Mouse (Mus musculus) T-helper 1 cell (primary cell): Measurements from ENCODE around the gene Tmem33.

Experiments used
- in situ Hi-C: fragments of 300-600 bp; cut with MboI, MseI; formaldehyde crosslinking; loops from one replicate; pipeline ENCODE4 v1.15.1; 2025; ENCODE audit warnings: high pct_unique_total_duplicates

The Tmem33 gene

GRCm38 (mm10) chr5:67258473-67258872 is 1.9 kb upstream of the Tmem33 start:
- in situ Hi-C loops, result no loop called here

- in situ Hi-C loops, result no loop called here
Observed at GRCm38 (mm10) chr5:67260159-67260530, 220 bp upstream of the Tmem33 start.

- in situ Hi-C loops, result no loop called here
Observed at GRCm38 (mm10) chr5:67262964-67263363, 2.6 kb downstream of the Tmem33 start.

DNA sequence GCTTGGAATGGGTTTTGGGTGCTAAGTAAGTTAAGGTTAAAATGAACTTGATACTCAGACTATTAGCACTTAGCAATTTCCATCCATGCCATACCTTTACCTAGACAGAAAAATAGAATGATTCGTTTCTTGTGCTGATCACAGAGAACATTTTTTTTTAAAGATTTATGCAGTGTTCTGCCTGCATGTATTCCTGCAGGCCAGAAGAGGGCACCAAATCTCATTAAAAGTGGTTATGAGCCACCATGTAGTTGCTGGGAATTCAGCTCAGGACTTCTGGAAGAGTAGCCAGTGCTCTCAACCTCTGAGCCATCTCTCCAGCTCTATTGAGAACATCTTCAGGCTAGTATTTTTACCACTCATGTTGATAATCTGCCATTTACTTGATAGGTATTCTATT is 5.7 kb downstream of the Tmem33 start:
- in situ Hi-C loops, result loop anchor here (5.0 kb wide), 1 partner anchor 41 kb away; the partner anchor contains the start of gene Slc30a9

- in situ Hi-C loops, result loop anchor here (5.0 kb wide), 1 partner anchor 38 kb away; the partner anchor contains the start of gene Slc30a9
Observed at GRCm38 (mm10) chr5:67269309-67269708, 8.9 kb downstream of the Tmem33 start.

DNA sequence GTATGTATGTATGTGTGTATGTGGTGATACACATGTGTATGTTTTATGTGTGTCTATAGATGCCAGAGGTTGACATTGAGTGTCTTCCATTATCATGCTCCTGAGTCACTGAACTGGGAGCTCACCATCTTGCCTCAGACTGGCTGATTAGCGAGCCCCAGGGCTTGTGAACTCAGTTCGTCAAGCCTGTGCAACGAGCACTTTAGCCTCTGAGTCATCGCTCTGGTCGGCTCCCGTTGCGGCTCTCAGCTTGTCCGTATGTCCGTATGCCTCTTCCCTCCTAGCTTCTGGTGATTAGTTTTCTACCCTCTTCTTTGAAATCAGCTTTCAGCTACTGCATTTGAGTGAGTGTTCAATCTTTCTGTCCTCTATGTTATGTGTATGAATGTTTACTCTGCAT is 19.0 kb downstream of the Tmem33 start:
- in situ Hi-C loops, result no loop called here

DNA sequence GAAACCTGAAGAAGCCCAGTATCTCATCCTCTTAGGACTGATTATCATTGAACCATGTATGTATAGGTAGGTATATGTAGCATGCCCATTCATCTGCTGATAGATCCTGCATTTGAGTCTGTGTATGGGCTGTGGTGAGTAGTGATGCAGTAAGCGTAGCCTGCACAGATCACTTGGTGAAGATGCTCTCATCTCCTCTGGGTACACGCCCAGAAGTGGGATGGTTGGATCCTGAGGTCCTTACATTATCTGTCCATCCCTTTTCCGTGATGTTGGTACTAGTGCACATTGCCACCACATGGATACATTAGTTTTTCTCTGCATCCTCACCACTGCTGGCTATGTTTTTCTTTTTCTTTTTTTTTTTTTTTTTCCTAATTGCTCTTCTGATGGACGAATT is 19.5 kb downstream of the Tmem33 start:
- in situ Hi-C loops, result no loop called here

- in situ Hi-C loops, result no loop called here
Observed at GRCm38 (mm10) chr5:67280400-67280799, 20.0 kb downstream of the Tmem33 start.

GRCm38 (mm10) chr5:67295029-67295428 is 34.7 kb downstream of the Tmem33 start:
- in situ Hi-C loops, result no loop called here

- in situ Hi-C loops, result no loop called here
Observed at GRCm38 (mm10) chr5:67295682-67296081, 35.3 kb downstream of the Tmem33 start.

- in situ Hi-C loops, result no loop called here
Observed at GRCm38 (mm10) chr5:67296171-67296570, 35.8 kb downstream of the Tmem33 start.

DNA sequence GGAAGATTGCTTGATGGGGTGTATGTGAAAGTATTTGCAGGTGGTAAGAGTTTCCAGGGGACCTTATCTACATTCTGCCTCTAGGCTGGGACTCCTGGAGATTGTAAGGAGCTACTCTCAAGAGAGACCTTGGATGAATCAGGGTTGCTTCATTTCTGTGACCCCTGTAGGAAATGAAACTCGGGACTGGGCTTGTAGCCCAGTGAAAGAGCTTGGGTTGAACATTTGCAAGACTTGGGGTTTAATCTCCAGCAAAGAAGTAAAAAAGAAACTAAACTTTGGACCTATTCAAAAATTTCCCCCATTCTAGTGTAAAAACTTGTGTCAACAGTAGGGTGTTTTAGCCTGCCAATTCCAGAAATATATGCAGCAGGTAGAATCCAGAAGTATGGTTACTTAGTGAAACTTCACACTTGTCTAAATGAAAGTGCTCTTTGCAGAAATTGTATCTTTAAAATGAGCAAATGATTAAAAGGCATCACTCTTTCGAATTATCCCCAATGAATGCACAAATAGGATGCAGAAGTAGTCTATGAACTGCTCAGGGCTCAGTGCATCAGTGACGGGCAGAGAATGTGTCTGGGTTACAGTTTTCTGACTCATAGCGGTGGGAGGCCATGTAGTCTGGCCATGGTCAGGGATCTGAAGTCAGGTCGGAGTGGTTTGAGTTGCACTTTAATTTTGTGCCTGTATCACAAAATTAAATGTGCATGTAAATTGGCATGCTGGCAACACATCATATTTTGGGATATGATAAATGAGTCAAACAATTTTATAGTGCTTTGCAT is 36.9 kb downstream of the Tmem33 start:
- in situ Hi-C loops, result no loop called here

DNA sequence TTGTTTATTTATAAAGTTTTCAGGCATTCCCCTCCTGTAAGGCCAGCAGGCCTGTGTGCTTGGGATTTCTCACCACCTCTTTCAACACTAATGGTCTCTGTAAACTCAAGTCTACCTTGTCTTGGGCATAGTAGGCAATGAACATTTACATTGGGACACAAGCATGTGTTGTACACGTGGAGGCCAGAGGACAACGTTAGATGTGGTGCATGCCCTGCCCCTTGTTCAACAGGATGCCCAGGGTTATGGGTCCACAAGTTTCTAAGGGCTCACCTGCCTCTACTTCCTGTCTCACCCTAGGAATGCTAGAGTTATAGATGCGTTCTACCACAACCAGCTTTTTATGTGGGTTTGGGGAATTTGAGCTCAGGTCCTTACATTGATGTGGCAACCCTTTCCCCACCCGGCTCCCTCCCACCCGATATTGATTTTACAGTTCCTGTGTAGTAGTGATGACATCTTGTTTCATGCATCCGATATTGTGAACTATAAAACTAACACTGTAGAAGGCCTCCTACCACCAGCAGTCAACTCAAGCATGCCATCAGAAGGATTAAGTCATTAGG is 39.6 kb downstream of the Tmem33 start:
- in situ Hi-C loops, result no loop called here

DNA sequence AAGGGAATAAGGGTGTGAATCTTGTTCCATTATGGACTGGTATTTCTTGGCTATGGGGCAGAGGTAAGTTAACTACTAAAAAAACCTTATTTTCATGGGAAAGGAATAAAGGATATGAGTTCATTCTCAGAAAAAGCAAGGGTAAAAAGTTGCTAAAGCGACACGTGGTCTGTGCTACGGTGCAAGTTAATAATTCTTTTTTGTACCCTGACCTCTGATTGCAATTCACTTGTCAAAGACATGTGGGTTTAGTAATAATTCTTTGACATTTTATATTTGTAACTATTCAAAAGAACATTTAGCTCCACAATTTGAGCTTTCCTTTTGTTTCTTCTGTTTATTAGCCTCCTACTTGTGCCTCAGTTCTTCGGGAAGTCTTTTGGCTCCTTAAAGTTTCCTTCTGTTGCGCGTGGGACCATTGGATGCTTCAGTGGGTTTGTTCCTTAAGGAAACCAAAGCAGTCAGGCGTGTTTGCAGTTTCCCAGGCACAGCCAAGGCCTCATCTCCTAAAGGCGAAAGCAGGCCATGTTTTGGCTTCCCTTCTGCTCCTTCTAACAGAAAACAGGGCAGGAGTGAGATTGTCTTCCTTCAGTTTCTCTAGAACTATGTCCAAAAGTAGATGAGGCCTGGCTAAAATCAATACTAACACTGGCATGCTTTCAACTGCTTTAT is 40.7 kb downstream of the Tmem33 start:
- in situ Hi-C loops, result no loop called here

DNA sequence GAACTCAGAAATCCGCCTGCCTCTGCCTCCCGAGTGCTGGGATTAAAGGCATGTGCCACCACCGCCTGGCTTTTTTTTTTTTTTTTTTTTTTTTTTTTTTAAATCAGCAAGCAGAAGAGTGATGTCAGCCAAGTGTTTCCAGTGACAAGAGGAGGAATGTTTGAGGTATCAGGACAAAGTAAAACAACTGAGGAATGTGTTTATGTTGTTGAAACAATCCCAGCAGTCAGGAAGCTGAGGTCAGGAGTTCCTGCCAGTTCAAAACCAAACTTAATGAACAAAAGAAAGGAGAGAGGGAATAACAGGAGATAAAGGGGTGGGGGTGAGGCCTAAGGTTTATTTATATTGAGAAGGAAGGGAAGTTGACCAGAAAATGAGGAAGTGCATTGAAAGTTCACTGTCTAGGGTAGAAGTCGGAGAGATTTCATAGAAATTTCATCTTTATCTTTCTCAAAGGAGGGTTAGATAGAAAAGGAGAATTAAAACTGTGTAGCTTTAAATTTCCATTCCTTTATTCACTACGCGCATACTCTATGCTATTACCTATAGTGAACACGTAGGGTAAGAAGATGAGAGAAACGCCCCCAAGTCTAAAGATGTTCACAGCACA is 41.5 kb downstream of the Tmem33 start:
- in situ Hi-C loops, result no loop called here

GRCm38 (mm10) chr5:67303816-67304215 is 43.5 kb downstream of the Tmem33 start:
- in situ Hi-C loops, result no loop called here

GRCm38 (mm10) chr5:67306698-67307521 is 46.5 kb downstream of the Tmem33 start, which contains the start of gene Slc30a9:
Gene Slc30a9, plus strand, starts transcription at chr5:67306955.
- in situ Hi-C loops, result loop anchor here (5.0 kb wide), 1 partner anchor 40 kb away; no protein-coding TSS in a partner anchor

DNA sequence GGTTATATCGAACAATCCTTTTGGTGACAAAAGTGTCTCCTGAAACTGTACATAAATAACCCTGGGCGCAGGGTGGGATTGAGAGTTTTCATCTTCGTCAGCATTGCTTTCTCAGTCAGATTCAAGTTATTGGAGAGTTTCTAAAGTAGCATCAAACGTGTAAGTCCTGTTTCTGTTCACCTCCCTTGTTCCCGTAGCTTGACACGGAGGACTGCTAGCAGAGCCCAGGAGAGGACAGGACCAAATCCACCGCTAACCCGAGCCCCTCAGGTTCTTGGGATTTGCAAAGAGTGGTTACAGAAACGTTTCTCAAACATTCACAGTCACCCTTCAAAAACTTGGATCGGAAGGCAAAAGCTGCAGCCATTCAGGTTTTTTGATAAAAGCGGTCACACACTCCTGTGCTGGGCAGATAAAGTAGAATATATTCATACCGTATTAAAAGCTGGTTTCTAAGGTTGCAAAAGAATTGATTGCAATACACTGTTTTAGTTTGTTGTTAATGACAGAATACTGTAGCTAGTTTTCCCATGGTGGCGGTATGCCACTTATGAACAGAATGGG is 47.4 kb downstream of the Tmem33 start:
- in situ Hi-C loops, result loop anchor here (5.0 kb wide), 1 partner anchor 40 kb away; no protein-coding TSS in a partner anchor

DNA sequence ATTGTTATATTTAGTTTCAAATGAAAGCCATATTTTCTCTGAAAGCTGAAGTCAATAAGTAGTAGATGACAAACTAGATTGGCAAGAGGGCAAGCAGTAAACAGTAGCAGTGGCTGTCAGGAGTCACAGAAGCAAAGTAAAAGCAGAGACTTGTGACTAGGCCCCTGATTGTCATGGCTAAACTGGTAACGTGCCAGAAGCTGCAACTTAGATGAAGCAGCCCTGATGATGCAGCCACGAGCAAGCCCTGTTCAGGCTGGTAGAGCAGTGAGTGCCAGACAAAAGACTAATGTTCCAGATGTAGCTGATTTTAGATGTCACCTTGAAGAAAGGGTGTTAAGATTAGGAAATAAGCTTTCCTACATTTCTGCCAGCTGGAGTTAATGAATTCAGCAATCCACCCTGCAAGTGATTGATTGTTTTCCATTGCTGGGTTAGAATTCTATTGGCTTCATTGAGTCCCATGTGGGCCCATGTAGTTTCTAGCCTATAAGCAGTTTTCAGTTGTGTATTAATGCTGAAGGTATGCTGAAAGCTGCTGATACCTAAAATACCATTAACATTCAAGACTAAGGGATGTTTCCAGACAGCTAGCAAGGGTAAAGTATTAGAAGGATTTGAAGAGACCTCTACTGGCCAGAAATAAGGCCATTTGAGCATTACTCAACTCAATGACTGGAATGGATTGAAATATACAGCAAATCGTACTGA is 51.6 kb downstream of the Tmem33 start:
- in situ Hi-C loops, result no loop called here

GRCm38 (mm10) chr5:67312522-67312851 is 52.1 kb downstream of the Tmem33 start:
- in situ Hi-C loops, result no loop called here
